Mouse (Mus musculus) limb, embryonic 13.5 days (tissue): ENCODE measurements at regions not wholly inside any gene's neighbourhood (a gene's known extent, or its start where the extent isn't known, plus 50 kb on each side); places are given as distances from the start of the nearest gene placed in this dataset.

Source experiments
- ATAC-seq: fragments of 200-750 bp; cut with Nextera tagmentation; 2 replicates; pipeline ENCODE4 v1.8.0; 2017; ENCODE audit warnings: low read depth, moderate number of reproducible peaks, moderate TSS enrichment; ENCODE audit not compliant: low FRiP score
- H3K27ac ChIP-seq: fragments of 300-500 bp; sonication (generic); 2 replicates; pipeline ENCODE4 v1.5.1; 2015; ENCODE audit warnings: inconsistent platforms, mild to moderate bottlenecking, moderate library complexity
- H3K27me3 ChIP-seq: fragments of 300-500 bp; sonication (generic); 2 replicates; pipeline ENCODE4 v1.6.1; 2015; ENCODE audit warnings: mild to moderate bottlenecking, inconsistent platforms
- H3K36me3 ChIP-seq: fragments of 300-500 bp; sonication (generic); 2 replicates; pipeline ENCODE4 v1.6.1; 2015; ENCODE audit warnings: inconsistent platforms, mild to moderate bottlenecking, moderate library complexity
- H3K4me1 ChIP-seq: fragments of 300-500 bp; sonication (generic); 2 replicates; pipeline ENCODE4 v1.6.1; 2015; ENCODE audit warnings: inconsistent platforms
- H3K4me2 ChIP-seq: fragments of 300-500 bp; sonication (generic); replicated peaks from 2 replicates; pipeline ENCODE4 v1.6.1; 2015; ENCODE audit warnings: inconsistent platforms, mild to moderate bottlenecking, moderate library complexity
- H3K4me3 ChIP-seq: fragments of 300-500 bp; sonication (generic); 2 replicates; pipeline ENCODE4 v1.5.1; 2015; ENCODE audit warnings: moderate library complexity, mild to moderate bottlenecking, inconsistent platforms
- H3K9ac ChIP-seq: fragments of 300-500 bp; sonication (generic); 2 replicates; pipeline ENCODE4 v1.6.1; 2015; ENCODE audit warnings: mild to moderate bottlenecking, inconsistent platforms
- H3K9me3 ChIP-seq: fragments of 300-500 bp; sonication (generic); 2 replicates; pipeline ENCODE4 v1.6.1; 2016; ENCODE audit warnings: inconsistent platforms
- WGBS: fragments of 180-500 bp; shearing (Covaris S2); methylation state at CpG from one replicate; pipeline ENCODE4 v1.1.7; 2015; 5-methylcytosine and 5-hydroxymethylcytosine counted together

GRCm38 (mm10) chr2:51682177-51682576, 54.9 kb downstream of the Tas2r134 start:
- H3K4me3 ChIP-seq, result no peak overlapping the region
- no peaks in the 10 kb centered on the region for H3K27me3 ChIP-seq
- H3K36me3 ChIP-seq, result no peaks in the 10 kb centered on the region
- H3K4me2 ChIP-seq, result no peak overlapping the region
- H3K27ac ChIP-seq, result no peak overlapping the region
- peaks cover 9% of the 10 kb centered on the region; the same call in 1 of the 2 replicates for H3K4me1 ChIP-seq
- 71% methylated on average over 6 of the region's 6 CpGs for WGBS
- ATAC-seq, result no peak
- H3K9me3 ChIP-seq, result no peaks in the 10 kb centered on the region
- H3K9ac ChIP-seq, result no peak overlapping the region

- H3K4me2 ChIP-seq, result no peak overlapping the region
- no peak for ATAC-seq
- H3K27ac ChIP-seq, result no peak overlapping the region
Observed at GRCm38 (mm10) chr2:51682745-51683144, 55.4 kb downstream of the Tas2r134 start.

GRCm38 (mm10) chr2:51705110-51705509, 77.8 kb downstream of the Tas2r134 start:
- no peak overlapping the region for H3K27ac ChIP-seq
- no peak overlapping the region for H3K4me3 ChIP-seq
- no peaks in the 10 kb centered on the region for H3K36me3 ChIP-seq
- no peak for ATAC-seq
- H3K27me3 ChIP-seq, result no peaks in the 10 kb centered on the region
- peaks cover 3% of the 10 kb centered on the region; the same call in 1 of the 2 replicates for H3K4me1 ChIP-seq
- no peaks in the 10 kb centered on the region for H3K9me3 ChIP-seq
- no peak overlapping the region for H3K4me2 ChIP-seq
- no peak overlapping the region for H3K9ac ChIP-seq
- 63% methylated on average over 5 of the region's 5 CpGs for WGBS

More at GRCm38 (mm10) chr2:51682745-51683144, 55.4 kb downstream of the Tas2r134 start:
- no peak overlapping the region for H3K4me3 ChIP-seq
- no peaks in the 10 kb centered on the region for H3K36me3 ChIP-seq
- 79% methylated on average over 4 of the region's 4 CpGs for WGBS
- H3K27me3 ChIP-seq, result no peaks in the 10 kb centered on the region
- H3K9me3 ChIP-seq, result no peaks in the 10 kb centered on the region
- H3K4me1 ChIP-seq, result peaks cover 12% of the 10 kb centered on the region; the same call in 1 of the 2 replicates
- H3K9ac ChIP-seq, result no peak overlapping the region

- H3K9me3 ChIP-seq, result no peaks in the 10 kb centered on the region
- H3K36me3 ChIP-seq, result no peaks in the 10 kb centered on the region
- no peak overlapping the region for H3K9ac ChIP-seq
- H3K27ac ChIP-seq, result no peak overlapping the region
- 76% methylated on average over 2 of the region's 2 CpGs for WGBS
- no peak for ATAC-seq
- H3K4me2 ChIP-seq, result no peak overlapping the region
- 0 out of 2 replicates have a peak, but pooled peaks cover 3% of the 10 kb centered on the region for H3K4me1 ChIP-seq
- H3K27me3 ChIP-seq, result no peaks in the 10 kb centered on the region
- no peak overlapping the region for H3K4me3 ChIP-seq
Observed at GRCm38 (mm10) chr2:51708701-51709100, 81.4 kb downstream of the Tas2r134 start.

GRCm38 (mm10) chr2:51712611-51713010, 85.3 kb downstream of the Tas2r134 start:
- Histone ChIP-seq H3K9me3 (no peaks in the 10 kb centered on the region), H3K4me2 (no peak overlapping the region), H3K4me1 (0 out of 2 replicates have a peak, but pooled peaks cover 3% of the 10 kb centered on the region), H3K9ac (no peak overlapping the region), H3K36me3 (no peaks in the 10 kb centered on the region), H3K4me3 (no peak overlapping the region), H3K27me3 (no peaks in the 10 kb centered on the region), H3K27ac (no peak overlapping the region)
- no peak for ATAC-seq
- WGBS, result 91% methylated on average over 7 of the region's 7 CpGs

GRCm38 (mm10) chr2:51730805-51731204, 103.5 kb downstream of the Tas2r134 start:
- ATAC-seq, result peak; percentile 54; the same call in 1 of the 2 replicates
- peaks cover 20% of the 10 kb centered on the region for H3K4me1 ChIP-seq
- H3K36me3 ChIP-seq, result no peaks in the 10 kb centered on the region
- no peak overlapping the region for H3K4me2 ChIP-seq
- no peaks in the 10 kb centered on the region for H3K27me3 ChIP-seq
- 0 out of 2 replicates have a peak overlapping the region, but pooled peaks have one; percentile 34 for H3K27ac ChIP-seq
- no peak overlapping the region for H3K9ac ChIP-seq
- no peak overlapping the region for H3K4me3 ChIP-seq
- 37% methylated on average over 3 of the region's 3 CpGs for WGBS
- H3K9me3 ChIP-seq, result no peaks in the 10 kb centered on the region

GRCm38 (mm10) chr2:51731703-51732102, 104.4 kb downstream of the Tas2r134 start:
- 22% methylated on average over 4 of the region's 4 CpGs for WGBS
- H3K4me3 ChIP-seq, result no peak overlapping the region
- H3K27ac ChIP-seq, result peak overlapping the region; percentile 28; the same call in 1 of the 2 replicates
- no peaks in the 10 kb centered on the region for H3K27me3 ChIP-seq
- peaks cover 28% of the 10 kb centered on the region for H3K4me1 ChIP-seq
- H3K4me2 ChIP-seq, result 0 out of 2 replicates have a peak overlapping the region, but pooled peaks have one; percentile 11
- ATAC-seq, result no peak
- H3K9me3 ChIP-seq, result no peaks in the 10 kb centered on the region
- no peaks in the 10 kb centered on the region for H3K36me3 ChIP-seq
- no peak overlapping the region for H3K9ac ChIP-seq

- no peak for ATAC-seq
- H3K9me3 ChIP-seq, result no peaks in the 10 kb centered on the region
- H3K4me2 ChIP-seq, result no peak overlapping the region
- peaks cover 34% of the 10 kb centered on the region for H3K4me1 ChIP-seq
- H3K36me3 ChIP-seq, result no peaks in the 10 kb centered on the region
- H3K9ac ChIP-seq, result no peak overlapping the region
- no peak overlapping the region for H3K4me3 ChIP-seq
- WGBS, result 27% methylated on average over 2 of the region's 2 CpGs
- H3K27me3 ChIP-seq, result no peaks in the 10 kb centered on the region
- H3K27ac ChIP-seq, result no peak overlapping the region
Observed at GRCm38 (mm10) chr2:51732355-51732754, 105.0 kb downstream of the Tas2r134 start.

- ATAC-seq, result no peak
- WGBS, result 74% methylated on average over 3 of the region's 3 CpGs
Observed at GRCm38 (mm10) chr2:51733218-51733617, 105.9 kb downstream of the Tas2r134 start.

GRCm38 (mm10) chr2:51736452-51736851, 109.1 kb downstream of the Tas2r134 start:
- peak; percentile 49; the same call in 1 of the 2 replicates for ATAC-seq
- Histone ChIP-seq H3K9me3 (no peaks in the 10 kb centered on the region), H3K36me3 (no peaks in the 10 kb centered on the region), H3K4me2 (no peak overlapping the region), H3K4me3 (no peak overlapping the region), H3K27me3 (no peaks in the 10 kb centered on the region), H3K27ac (no peak overlapping the region; the same call in 1 of the 2 replicates), H3K9ac (no peak overlapping the region), H3K4me1 (peaks cover 37% of the 10 kb centered on the region)
- 32% methylated on average over 4 of the region's 4 CpGs for WGBS

More at GRCm38 (mm10) chr2:51733218-51733617, 105.9 kb downstream of the Tas2r134 start:
- Histone ChIP-seq H3K4me2 (no peak overlapping the region), H3K9ac (no peak overlapping the region), H3K4me1 (peaks cover 43% of the 10 kb centered on the region), H3K36me3 (no peaks in the 10 kb centered on the region), H3K9me3 (no peaks in the 10 kb centered on the region), H3K4me3 (no peak overlapping the region), H3K27me3 (no peaks in the 10 kb centered on the region), H3K27ac (no peak overlapping the region)

GRCm38 (mm10) chr2:51747675-51748319, 120.5 kb downstream of the Tas2r134 start:
- no peak for ATAC-seq
- WGBS, result 71% methylated on average over 7 of the region's 7 CpGs

GRCm38 (mm10) chr2:51749247-51749646, 121.9 kb downstream of the Tas2r134 start:
- Histone ChIP-seq H3K4me2 (no peak overlapping the region), H3K4me3 (no peak overlapping the region), H3K27me3 (no peaks in the 10 kb centered on the region), H3K4me1 (peaks cover 5% of the 10 kb centered on the region; the same call in 1 of the 2 replicates), H3K27ac (no peak overlapping the region), H3K9me3 (no peaks in the 10 kb centered on the region), H3K36me3 (no peaks in the 10 kb centered on the region), H3K9ac (no peak overlapping the region)
- ATAC-seq, result no peak
- 63% methylated on average over 3 of the region's 3 CpGs for WGBS

More at GRCm38 (mm10) chr2:51747675-51748319, 120.5 kb downstream of the Tas2r134 start:
- H3K4me3 ChIP-seq, result no peak overlapping the region
- H3K27ac ChIP-seq, result no peak overlapping the region
- no peak overlapping the region for H3K4me2 ChIP-seq
- H3K36me3 ChIP-seq, result no peaks in the 10 kb centered on the region
- H3K9ac ChIP-seq, result no peak overlapping the region
- H3K4me1 ChIP-seq, result no peaks in the 10 kb centered on the region
- no peaks in the 10 kb centered on the region for H3K27me3 ChIP-seq
- no peaks in the 10 kb centered on the region for H3K9me3 ChIP-seq
